Mouse (Mus musculus): ENCODE data around the gene Vmac.

The Vmac gene

DNA sequence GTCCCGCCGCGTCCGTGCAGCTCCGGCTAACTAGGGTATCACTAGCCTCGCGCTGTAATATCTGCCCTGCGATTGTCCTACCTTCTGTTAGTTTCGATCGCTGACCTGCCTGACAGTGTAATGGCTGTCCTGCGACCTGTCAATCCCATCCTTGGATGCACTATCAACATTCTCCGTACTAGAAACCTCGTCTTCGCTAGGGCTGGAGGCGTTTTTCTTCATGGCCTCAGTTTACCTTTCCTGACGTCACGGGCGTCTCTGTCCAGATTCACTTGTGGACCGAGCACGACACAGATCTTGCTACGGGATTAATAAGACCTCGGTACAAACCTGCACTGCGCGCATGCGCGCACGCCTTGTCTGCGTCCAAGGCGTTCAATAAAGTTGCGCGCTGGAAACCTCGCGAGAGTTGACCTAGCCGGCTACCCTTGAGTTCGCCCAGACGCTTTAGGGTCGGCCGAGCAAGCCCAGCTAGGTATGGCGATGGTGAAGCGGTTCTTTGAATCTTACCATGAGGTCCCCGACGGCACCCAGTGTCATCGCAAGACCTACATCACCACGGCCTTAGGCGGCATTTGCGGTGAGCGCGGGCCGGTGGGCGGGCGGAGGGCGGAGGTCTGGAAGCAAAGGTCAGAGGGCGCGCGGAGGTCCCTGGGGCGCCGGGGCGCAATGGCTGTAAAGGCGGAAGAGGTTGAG lies at the start of gene Vmac, which contains the start of gene Ndufa11:
Gene Vmac, minus strand, starts transcription at position 660 of the 696 bp plus-strand sequence.
Gene Ndufa11, plus strand, starts transcription at position 405 of the 696 bp plus-strand sequence.
- DNase-seq, result peak; percentile 95 to 97

DNA sequence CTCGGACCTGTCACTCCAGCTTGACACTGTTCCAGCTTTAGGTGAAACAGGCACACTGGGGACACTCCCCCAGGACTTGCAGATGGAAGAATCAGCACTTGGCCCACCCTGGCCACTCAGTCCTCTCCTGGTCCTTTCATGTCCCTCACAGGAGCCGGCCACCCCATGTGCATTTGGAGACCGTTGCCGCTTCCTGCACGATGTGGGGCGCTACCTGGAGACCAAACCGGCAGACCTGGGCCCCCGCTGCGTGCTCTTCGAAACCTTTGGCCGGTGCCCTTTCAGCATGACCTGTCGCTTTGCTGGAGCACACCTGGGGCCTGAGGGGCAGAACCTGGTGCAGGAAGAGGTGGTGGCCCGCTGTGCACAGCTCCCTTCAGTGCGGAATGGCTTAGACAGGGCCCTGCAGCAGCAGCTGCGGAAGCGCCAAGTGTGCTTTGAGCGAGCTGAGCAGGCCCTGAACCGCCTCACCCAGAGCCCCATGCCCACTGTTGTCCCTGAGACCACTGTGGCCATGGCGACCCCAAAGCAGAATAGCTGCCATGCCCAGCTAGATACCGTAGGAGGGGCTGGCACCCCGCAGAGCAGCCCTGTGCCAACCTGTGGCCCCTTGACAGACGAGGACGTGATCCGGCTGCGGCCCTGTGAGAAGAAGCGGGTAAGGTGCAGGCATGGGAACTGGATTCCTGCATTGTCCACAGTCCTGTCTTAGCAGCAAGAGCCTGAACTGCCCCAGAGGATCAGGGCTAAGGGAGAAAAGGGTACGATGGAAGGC lies 49.0 kb upstream of the Vmac start:
- no peak for DNase-seq

DNA sequence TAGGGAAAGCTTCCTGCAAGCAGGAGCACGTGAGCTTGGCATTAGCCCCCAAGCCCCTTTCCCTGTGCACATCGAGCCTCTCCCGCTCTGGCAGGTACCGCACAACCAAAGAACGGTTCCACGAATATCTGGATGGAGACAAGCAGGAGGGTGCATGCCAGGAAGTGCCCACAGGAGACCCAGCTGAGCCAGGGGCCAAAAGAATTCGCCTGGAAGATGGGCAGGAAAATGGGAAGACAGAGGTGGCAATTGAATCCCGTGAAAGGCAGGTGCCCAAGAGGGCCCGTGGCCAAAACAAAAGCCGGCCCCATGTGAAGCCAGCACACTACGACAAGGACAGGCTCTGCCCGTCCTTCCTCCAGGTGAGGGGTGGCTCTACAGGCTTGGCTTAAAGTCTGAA lies 47.6 kb upstream of the Vmac start:
- no peak for DNase-seq

DNA sequence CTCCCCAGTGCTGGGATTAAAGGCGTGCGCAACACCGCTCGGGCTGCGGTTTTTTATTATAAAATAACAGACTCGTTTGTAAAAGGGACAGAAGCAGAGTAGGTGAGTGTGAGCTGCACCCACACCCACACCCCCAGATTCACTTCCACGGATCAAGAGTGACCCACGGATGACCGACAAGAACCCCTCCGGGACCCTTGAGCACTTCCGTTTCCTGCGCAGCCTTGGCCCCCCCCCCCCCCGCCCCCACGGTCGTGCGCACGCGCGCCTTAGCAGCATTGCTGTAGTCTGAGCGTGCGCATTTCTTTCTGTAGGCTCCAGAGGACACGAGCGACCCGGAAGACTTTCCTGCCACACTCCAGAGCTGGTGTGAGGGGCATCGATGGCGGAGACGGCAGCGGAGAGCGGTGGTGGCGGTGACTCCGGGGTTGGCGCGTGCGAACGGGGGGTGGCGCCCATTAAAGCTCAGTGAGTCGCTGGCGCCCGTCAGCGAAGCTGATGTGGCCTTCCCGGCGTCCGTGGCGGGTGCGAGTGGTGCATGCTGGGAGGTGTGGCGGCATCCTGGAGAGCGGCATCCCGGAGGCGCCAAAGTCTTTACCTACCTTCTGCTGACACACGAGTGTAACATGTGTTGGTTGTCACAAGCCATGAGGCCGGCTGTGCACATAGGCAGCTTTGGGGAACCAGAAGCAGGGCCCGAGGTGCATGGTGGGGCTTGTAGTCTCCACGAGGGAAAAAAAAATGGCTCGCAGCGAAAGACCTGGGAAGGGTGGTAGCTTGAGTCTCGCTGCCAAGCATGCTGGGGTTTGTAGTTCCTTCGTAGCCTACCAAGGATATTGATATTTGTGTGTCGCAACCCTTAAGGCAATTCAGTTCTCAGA lies 46.9 kb upstream of the Vmac start, which contains the start of gene Dus3l:
Gene Dus3l, plus strand, starts transcription at position 284 of the 881 bp plus-strand sequence.
- peak; percentile 89 to 90 for DNase-seq

DNA sequence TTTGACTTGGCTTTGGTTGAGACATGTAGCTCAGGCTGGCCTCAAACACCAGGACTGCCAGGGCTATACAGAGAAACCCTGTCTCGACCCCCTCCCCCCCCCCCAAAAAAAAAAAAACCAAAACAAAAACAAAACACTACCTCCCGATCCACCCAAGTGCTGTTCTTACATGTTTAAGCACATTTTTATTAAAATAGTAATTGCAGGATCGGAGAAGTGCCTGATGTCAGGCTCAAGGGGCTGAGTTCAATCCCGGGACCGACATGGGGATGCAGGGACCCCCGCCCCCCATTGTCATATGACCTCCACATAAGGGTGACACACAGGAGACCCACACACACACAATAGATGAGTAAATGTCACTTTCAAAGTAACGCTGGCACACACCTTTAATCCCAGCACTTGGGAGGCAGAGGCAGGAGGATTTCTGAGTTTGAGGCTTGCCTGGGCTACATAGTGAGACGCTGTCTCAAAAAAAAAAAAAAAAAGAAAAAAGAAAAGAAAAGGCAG lies 46.0 kb upstream of the Vmac start:
- no peak for DNase-seq

DNA sequence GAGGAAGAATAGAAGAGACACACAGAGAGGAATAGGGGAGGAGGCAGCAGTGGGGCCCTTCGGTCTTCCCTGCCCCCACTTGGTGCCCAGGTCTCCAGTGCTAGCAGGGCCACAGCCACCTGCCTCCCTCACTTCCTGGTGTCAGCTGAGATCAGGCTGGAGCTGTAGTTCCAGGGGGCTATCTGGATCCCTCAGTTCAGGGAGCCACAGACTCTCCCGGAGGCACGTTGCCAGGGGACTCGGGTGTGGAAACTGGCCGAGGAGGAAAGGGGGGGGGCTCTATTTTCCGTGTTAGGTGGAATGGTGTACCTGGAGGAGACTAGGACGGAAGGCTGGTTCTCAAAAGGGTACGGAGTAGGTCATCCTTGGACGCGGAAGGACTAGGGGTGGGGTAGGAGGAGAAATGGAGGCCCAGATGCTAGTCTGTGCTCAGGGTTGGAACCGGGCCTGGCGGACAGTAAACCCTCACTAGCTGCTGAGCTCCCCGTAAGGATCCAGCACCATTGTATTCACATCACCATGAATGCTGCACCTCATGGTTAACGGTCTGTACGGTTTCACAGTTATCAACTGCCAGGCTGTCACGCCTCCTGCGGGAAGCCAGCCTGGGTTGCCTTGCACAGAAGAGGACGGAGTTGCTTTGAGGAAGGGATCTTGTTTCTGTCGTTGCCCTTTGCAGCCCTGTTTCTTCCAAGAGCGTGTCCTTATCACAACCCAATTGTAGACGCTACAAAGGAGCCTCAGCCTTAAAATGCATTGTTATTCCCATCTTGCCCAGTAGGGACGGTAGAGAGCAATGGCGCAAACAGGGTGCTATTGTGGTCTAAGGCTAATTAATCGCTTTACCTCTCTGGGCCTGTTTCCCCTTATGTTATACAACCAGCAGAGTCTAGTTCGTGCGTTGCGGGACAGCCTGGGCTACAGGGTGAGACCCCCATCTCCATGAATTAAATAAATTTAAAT lies 45.2 kb upstream of the Vmac start:
- DNase-seq, result peak in 1 of 2 experiments; percentile 73

DNA sequence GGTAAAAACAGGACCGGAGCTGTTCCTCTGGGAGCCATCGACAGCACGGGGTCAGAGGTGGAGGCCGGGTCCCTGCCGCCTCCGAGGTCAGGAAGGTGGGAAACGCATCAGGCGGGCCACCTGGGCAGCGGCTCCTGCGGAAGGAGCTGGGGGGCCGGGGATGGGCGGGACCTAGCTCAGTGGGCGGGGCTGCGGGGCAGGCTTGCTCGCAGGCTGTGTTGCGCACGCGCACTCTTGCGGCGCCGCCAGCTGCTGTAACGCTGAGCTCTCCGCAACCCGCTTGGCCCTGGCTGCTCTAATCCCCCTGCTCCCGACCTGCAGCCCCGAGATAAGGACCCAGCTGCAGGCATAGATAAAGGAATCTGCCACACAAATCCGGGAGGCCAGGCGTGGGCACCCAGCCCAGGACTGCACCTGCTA lies 44.2 kb upstream of the Vmac start:
- DNase-seq, result peak; percentile 89 to 92

DNA sequence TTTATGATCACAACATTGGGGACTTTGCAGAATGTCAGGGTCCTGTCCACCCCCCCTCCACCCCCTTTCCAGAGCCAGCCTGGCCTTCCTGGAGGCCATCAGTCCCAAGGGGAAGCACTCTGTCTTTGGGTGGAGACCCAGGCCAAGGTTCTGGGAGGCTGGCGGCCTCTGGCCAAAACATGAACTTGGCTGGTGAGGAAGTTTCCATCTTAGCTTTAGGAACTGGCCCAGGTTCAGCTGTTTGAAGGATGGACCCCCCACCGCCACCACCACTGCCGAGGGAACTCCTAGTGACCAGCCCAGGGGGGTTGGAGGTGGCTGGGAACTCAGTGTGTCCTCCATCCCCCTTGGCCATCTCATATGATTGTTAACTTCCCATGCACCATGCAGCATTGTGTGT lies 43.3 kb upstream of the Vmac start:
- DNase-seq, result no peak

DNA sequence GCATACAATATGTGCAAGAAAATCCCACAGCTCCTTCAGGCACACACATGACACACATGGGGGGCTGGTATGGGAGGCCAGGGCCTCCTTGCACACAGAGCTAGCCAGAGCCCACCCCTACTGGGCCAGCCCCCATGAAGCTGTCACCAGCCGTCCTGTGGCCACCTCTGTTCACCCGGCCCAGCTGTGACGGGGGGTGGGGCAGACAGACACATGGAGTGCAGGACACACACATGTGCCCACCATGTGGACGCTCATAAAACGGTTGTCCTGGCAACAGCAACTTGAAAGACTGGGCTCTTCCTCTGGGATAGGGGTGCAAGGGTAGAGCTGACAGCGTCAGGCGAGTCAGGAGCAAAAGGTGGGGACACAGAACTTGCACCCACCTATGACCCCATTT lies 41.4 kb upstream of the Vmac start:
- no peak for DNase-seq

DNA sequence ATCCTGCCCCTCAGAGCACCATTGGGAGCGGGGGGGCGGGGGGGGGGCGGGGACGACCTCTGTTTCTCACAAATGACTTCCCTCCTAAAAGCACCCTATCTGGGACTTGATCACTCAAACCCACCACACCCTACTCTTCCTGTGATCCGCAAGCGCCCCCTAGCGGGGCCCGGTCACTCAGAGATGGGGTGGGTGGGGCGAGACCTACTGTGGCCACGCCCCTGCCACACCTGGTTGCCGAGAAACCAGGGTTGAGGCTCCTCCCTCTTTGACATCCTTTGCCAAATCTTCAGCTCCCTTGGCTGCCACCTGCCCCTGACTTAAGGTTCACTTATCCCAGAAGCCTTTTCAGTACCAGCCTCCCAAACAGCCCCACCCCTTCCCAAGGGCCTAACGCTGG lies 40.3 kb upstream of the Vmac start:
- DNase-seq, result peak; percentile 84 to 86

DNA sequence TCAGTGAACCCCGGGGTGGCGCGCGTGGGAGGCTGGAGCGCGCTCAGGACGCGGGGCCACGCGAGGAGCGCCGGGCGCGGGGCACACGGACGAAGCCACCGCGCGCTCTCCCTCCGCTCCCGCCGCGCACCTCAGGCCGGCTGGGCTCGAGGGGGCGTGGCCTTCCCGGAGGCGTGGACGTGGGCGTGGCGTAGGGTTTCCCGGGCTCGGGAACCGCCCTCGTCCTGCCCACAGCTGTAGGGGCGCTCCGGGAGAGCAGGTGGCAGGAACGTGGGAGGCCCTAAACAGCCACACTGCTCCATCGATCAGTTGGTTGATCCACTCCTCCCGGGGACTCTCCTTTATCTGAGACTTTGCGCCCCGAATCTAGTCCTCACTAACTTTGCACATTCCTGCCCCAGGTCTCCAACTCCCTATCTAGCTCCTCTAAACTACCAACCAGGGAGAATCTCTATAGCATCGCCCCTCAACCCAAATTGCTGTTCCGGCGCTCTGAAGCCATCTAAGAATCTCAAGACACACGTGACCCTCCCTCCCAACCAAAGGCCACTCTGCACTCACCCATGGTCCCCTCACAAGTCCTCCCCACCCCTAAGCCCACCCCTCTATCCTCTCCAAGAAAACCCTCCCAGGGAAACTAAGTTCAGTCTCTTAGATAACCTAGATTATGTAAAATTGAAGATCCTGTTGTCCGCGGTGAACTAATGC lies 39.7 kb upstream of the Vmac start, which contains the start of gene Nrtn:
Gene Nrtn, minus strand, starts transcription at position 115 of the 708 bp plus-strand sequence.
- DNase-seq, result peak; percentile 90 to 92

DNA sequence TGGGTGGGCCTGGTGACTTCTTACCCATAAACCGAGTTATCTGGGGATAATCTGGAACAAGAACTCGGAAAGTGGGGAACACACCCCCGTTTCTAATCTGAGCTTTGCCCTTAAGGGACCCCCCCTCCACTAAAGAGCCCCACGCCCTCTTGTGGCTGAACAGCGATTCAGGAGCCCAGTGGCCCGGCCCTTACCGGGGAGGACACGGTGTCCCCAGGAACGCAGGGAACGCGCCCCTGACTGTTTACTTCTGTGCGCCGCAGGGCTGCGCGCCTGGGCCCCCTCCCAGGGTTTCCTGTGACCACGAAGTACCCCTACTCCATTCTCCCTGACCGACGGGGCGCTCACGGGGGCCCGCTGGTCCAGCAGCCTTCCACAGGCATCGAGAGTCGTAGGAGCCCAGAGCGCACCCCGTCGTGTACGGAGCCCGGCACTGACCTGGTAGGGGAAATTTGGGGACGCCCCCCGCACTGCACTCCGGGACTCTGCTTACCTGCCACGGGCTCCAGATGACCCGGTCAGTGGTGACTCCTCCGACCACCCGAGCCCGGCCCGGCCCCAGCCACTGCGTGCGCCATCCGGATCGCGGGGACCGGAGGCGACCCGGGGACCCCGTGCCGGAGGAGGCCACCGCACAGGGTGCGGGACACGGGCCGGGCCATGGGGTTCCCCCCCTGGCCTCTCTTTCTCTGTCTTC lies 39.0 kb upstream of the Vmac start:
- peak in 1 of 2 experiments; percentile 60 for DNase-seq

DNA sequence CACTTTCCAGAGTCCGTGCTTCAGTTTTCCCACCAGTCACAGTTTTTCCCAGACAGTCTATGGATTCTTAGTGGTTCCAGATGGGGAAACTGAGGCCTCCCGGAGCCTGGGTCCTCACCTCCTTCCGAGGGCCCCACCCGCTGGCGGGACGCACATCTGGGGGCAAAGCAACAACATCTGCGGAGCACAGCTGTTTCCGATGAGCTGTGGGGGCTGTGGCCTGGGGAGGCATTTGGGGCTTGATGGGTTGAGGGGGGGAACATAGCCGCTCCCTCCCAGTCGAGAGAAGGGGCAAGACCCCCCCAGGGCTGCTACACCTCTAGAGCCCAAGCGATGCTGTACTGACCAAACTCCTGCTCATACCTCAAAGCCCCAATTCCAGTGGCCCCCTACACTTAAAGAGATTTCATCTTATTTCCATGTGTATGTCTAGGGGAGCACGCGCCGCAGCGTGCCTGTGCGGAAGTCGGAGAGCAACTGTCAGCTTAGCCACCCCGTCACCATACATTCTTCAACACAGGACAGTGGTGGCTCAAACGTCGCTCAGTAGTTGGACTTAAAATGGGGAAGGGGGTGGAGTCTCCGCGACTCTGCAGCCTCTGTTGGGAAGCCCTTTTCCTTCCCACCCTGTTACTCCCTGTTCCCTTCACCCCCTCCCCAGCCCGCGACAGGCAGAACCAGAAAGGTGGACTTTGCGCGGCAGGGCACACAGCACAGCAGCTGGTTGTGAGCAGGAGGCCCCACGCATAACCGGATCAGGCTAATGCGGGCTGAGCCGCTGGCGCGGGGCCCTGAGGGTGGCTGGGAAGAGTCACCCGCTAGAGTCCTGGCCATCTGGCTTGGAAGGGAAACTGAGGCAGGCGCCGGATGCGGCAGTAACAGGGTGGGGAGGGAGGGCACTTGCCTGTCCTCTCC lies 36.7 kb upstream of the Vmac start:
- no peak for DNase-seq

DNA sequence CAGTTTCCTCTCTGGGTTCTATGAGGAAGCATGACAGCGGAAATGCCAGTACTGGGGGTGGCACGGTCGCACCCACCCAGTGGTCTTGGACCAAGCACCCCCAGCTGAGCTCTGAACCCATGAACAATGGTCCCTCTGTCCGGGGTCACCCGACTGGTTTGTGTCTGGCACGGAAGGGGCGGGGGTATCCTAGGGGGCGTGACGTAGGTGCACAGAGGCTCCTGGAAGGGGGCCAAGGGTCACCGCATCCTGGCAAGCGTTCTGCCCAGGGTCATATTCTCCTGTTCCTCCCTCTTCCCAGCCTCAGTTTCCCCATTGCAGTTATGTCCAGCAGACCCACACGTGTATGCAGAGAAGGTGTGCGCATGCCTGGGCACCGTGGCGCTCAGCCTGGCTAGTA lies 35.6 kb upstream of the Vmac start:
- DNase-seq, result no peak

DNA sequence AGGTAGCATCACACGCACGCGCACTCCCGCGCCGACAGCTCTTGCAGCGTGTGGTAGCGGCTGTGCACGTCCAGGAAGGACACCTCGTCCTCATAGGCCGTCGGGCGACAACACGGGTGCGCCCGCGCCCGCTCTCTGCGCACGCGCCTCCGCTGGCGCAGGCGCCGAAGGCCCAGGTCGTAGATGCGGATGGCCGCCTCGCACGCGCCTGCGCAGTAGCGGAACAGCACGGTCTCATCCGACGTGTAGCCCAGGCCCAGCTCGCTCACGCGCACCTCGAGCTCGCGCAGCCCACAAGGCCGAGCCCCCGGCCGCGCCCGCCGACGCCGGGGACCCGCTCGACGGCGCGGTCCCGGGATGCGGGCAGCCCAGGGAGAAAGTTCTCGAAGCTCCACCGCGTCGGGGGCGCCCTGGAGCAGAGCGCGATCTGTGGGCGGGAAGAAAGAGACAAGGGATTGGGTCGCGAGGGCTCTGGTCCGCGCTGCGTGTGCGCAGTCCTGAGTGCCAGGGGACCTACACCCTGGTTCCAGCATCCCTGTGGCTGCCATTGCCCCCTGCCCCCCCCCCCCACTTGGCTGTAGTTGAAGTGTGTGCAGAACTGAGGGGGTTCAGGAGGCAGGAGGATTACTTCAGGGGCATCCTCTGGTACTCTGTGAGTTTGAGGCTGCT lies 33.7 kb upstream of the Vmac start:
- DNase-seq, result peak; percentile 60 to 81

DNA sequence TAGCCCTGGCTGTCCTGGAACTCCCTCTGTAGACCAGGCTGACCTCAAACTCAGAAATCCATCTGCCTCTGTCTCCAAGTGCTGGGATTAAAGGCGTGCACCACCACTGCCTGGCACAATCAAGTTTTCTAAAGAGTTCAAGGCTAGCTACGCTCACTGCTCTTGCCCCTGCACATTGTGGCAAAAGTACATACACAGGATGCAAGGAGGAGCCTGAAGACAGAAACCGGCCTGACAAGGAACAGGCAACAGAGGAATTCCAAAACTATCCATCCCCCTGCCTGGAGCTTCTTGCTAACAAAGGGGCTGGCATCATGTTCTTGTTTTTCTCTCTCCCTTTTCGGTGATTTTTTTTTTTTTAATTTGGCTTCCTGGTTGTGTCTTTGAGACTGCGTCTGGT lies 26.4 kb upstream of the Vmac start:
- DNase-seq, result no peak

DNA sequence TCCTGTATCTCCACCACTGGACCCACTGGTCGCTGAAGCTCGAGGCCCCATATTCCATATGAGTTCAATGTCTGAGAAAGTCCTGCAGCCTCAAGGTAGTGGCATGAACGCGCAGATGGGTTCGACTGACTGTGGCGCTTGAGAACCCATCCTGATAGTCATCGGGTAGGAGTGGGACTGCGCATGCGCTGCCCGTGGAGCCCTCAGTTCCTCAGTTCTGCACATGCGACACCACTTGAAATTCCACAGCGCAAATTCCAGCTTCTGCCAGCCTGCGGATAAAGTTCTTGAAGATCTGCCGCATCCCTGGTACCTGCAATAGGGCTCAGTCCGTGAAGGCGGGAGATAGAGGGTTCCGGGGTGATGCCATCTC lies 23.0 kb upstream of the Vmac start:
- no peak for DNase-seq

DNA sequence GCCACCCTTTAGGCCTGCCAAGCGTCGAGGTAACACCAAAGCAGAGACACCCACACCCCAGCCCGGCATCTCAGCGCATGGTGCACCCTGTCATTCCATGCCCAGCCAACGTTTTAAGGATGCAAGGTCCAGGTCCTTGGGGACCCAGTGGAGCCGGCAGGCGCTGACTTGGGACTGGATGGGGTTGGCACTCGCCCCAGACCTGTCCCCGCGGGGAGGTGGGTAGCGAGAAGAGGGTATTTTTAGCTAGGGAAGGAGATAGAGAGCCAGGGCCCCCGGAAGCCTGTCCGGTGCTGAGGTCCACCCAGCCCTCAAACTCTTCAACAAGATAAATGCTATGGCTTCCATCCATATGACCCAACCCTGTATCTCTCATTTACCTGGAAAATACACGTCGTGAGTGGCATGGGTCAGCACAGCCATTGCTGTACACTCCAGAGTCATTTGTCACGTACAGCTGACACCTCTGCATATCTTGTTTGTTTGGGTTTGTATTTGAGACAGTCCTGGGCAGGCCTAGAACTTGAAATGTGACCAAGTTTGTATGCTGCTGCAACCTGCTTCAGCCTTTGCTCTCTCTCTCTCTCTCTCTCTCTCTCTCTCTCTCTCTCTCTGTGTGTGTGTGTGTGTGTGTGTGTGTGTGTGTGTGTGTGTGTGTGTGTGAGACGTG lies 22.4 kb upstream of the Vmac start:
- no peak for DNase-seq

Measured in lung, postnatal 4 days (tissue).